Mouse (Mus musculus): Measurements from ENCODE around the gene Mab21l1. TPM values are rescaled to one million over a fixed set of nuclear protein-coding genes. Genes with fewer than 3 reads are reported as not detected.

The Mab21l1 gene
- 0.05 and 0.08 TPM in 2 replicates for polyA plus RNA-seq (2015; fragmentation: Nextera tagmentation; extraction: Ambion mirVana)

DNA sequence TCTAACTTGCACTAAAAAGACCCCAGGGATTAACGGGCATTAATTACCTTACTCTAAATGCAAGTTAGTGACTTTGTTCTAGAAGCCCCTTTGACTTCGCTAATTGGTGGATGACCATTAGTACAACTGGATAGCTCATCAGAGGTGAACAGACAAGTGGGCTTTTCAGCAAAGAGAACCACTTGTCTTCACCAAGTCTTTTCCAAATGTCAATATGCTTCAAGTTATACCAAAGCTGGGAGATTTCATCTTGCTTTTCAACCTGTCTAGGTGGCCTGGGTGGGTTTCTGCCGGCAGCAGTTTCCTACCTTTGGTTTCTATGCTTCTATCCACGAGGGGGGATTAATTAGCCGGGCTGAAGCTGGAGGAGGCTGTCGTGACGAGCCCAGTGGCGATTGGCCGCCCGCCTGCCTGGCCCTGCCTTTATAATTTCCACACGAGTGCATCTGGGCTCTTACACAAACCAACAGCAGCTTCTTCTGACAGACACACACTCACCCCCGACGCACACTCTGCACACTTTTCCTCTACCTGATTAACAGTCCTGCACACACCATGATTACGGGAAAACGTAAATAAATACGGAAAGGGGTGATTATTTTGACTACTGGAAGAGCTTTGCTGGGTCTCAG lies at the start of gene Mab21l1:
Gene Mab21l1, plus strand, starts transcription at position 455 of the 632 bp plus-strand sequence.
- no peaks in the 10 kb centered on the region for H3K9me3 ChIP-seq (replicated peaks; ENCODE audit: control insufficient read depth, low read length)
- no peak within 1 kb of the TSS for H3K9ac ChIP-seq (ENCODE audit: low read depth, low read length)
- peak within 1 kb of the TSS; percentile 42 for H3K4me2 ChIP-seq (ENCODE audit: low read depth, low read length)
- no peak within 1 kb of the TSS for H3K27ac ChIP-seq (ENCODE audit: low read length)
- H3K27me3 ChIP-seq (ENCODE audit: control insufficient read depth, insufficient read depth, low read depth, low read length) = peaks cover 71% of the 10 kb centered on the region
- H3K36me3 ChIP-seq (ENCODE audit: control insufficient read depth, insufficient read depth) = no peaks in the 10 kb centered on the region
- 4% methylated on average over 16 of the region's 16 CpGs for WGBS (ENCODE audit: insufficient replicate concordance)
- H3K4me1 ChIP-seq (ENCODE audit: control insufficient read depth, low read depth, low read length) = peaks cover 2% of the 10 kb centered on the region; the same call in 1 of the 2 replicates
- H3K4me3 ChIP-seq (ENCODE audit: low read depth, low read length) = peak within 1 kb of the TSS; percentile 37
- ATAC-seq (ENCODE audit: low read depth) = no peak

- WGBS (ENCODE audit: insufficient replicate concordance) = 68% methylated on average over 6 of the region's 6 CpGs
- Histone ChIP-seq H3K9me3 (replicated peaks; ENCODE audit: control insufficient read depth, low read length) (no peaks in the 10 kb centered on the region), H3K4me1 (ENCODE audit: control insufficient read depth, low read depth, low read length) (no peaks in the 10 kb centered on the region), H3K27me3 (ENCODE audit: control insufficient read depth, insufficient read depth, low read depth, low read length) (no peaks in the 10 kb centered on the region), H3K9ac (ENCODE audit: low read depth, low read length) (no peak overlapping the region), H3K27ac (ENCODE audit: low read length) (no peak overlapping the region), H3K4me3 (ENCODE audit: low read depth, low read length) (no peak overlapping the region), H3K36me3 (ENCODE audit: control insufficient read depth, insufficient read depth) (no peaks in the 10 kb centered on the region), H3K4me2 (ENCODE audit: low read depth, low read length) (no peak overlapping the region)
- ATAC-seq (ENCODE audit: low read depth) = no peak
Observed at GRCm38 (mm10) chr3:55733665-55734064, 48.6 kb upstream of the Mab21l1 start.

GRCm38 (mm10) chr3:55741428-55741827 lies 40.9 kb upstream of the Mab21l1 start:
- no peak for ATAC-seq (ENCODE audit: low read depth)
- Histone ChIP-seq H3K9me3 (replicated peaks; ENCODE audit: control insufficient read depth, low read length) (no peaks in the 10 kb centered on the region), H3K4me1 (ENCODE audit: control insufficient read depth, low read depth, low read length) (no peaks in the 10 kb centered on the region), H3K4me3 (ENCODE audit: low read depth, low read length) (no peak overlapping the region), H3K4me2 (ENCODE audit: low read depth, low read length) (no peak overlapping the region), H3K27ac (ENCODE audit: low read length) (no peak overlapping the region), H3K27me3 (ENCODE audit: control insufficient read depth, insufficient read depth, low read depth, low read length) (no peaks in the 10 kb centered on the region), H3K36me3 (ENCODE audit: control insufficient read depth, insufficient read depth) (no peaks in the 10 kb centered on the region), H3K9ac (ENCODE audit: low read depth, low read length) (no peak overlapping the region)
- WGBS (ENCODE audit: insufficient replicate concordance) = 65% methylated on average over 6 of the region's 6 CpGs

DNA sequence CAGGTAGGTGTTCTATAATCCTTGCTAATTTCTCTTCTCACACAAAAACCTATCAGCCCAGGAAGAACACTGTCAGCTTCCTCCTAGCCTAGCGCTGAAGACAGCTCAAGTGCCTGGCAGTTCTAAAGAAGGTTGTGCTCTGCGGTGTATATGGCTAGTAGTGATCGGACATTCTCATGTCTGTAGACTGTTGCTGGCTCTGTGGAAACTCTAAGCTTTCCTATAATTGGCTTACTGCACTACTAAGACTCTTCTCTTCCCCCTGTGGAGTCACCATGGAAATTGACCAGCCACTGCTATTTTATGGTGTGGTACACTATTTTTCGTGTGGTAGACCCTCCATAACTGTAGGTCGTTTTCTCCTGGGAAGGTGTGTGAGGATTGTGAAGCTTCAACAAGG lies 40.1 kb upstream of the Mab21l1 start:
- no peaks in the 10 kb centered on the region for H3K4me1 ChIP-seq (ENCODE audit: control insufficient read depth, low read depth, low read length)
- H3K27ac ChIP-seq (ENCODE audit: low read length) = no peak overlapping the region
- no peak overlapping the region for H3K4me2 ChIP-seq (ENCODE audit: low read depth, low read length)
- H3K36me3 ChIP-seq (ENCODE audit: control insufficient read depth, insufficient read depth) = no peaks in the 10 kb centered on the region
- ATAC-seq (ENCODE audit: low read depth) = no peak
- H3K27me3 ChIP-seq (ENCODE audit: control insufficient read depth, insufficient read depth, low read depth, low read length) = no peaks in the 10 kb centered on the region
- no peak overlapping the region for H3K4me3 ChIP-seq (ENCODE audit: low read depth, low read length)
- H3K9me3 ChIP-seq (replicated peaks; ENCODE audit: control insufficient read depth, low read length) = no peaks in the 10 kb centered on the region
- H3K9ac ChIP-seq (ENCODE audit: low read depth, low read length) = no peak overlapping the region
- 64% methylated on average over 5 of the region's 5 CpGs for WGBS (ENCODE audit: insufficient replicate concordance)

DNA sequence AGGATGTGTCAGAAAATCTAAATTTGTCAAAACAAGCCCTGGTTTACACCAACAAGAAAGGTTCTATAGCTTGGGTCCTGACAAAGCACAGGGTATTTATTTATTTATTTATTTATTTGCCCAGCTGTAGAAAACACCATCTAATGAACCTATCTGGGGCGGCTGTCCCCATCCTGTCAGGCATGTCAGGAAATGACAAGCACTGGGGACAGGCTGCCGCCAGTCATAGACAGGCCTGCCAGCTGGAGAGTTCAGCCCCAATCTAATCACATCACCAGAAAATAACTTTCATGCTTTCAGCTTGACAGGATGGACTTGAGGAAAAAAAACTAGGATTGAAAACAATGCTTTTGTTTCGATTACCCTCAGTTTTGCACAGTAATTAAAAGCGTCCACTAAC lies 39.7 kb upstream of the Mab21l1 start:
- no peak for ATAC-seq (ENCODE audit: low read depth)
- H3K36me3 ChIP-seq (ENCODE audit: control insufficient read depth, insufficient read depth) = no peaks in the 10 kb centered on the region
- H3K4me3 ChIP-seq (ENCODE audit: low read depth, low read length) = no peak overlapping the region
- no peak overlapping the region for H3K9ac ChIP-seq (ENCODE audit: low read depth, low read length)
- H3K9me3 ChIP-seq (replicated peaks; ENCODE audit: control insufficient read depth, low read length) = no peaks in the 10 kb centered on the region
- 57% methylated on average over 4 of the region's 4 CpGs for WGBS (ENCODE audit: insufficient replicate concordance)
- no peaks in the 10 kb centered on the region for H3K4me1 ChIP-seq (ENCODE audit: control insufficient read depth, low read depth, low read length)
- H3K27ac ChIP-seq (ENCODE audit: low read length) = no peak overlapping the region
- no peak overlapping the region for H3K4me2 ChIP-seq (ENCODE audit: low read depth, low read length)
- no peaks in the 10 kb centered on the region for H3K27me3 ChIP-seq (ENCODE audit: control insufficient read depth, insufficient read depth, low read depth, low read length)

GRCm38 (mm10) chr3:55743885-55744284 lies 38.4 kb upstream of the Mab21l1 start:
- ATAC-seq (ENCODE audit: low read depth) = no peak
- H3K4me1 ChIP-seq (ENCODE audit: control insufficient read depth, low read depth, low read length) = no peaks in the 10 kb centered on the region
- no peaks in the 10 kb centered on the region for H3K36me3 ChIP-seq (ENCODE audit: control insufficient read depth, insufficient read depth)
- no peak overlapping the region for H3K4me3 ChIP-seq (ENCODE audit: low read depth, low read length)
- no peak overlapping the region for H3K4me2 ChIP-seq (ENCODE audit: low read depth, low read length)
- H3K27ac ChIP-seq (ENCODE audit: low read length) = no peak overlapping the region
- WGBS (ENCODE audit: insufficient replicate concordance) = 43% methylated on average over 5 of the region's 5 CpGs
- H3K27me3 ChIP-seq (ENCODE audit: control insufficient read depth, insufficient read depth, low read depth, low read length) = no peaks in the 10 kb centered on the region
- H3K9me3 ChIP-seq (replicated peaks; ENCODE audit: control insufficient read depth, low read length) = no peaks in the 10 kb centered on the region
- H3K9ac ChIP-seq (ENCODE audit: low read depth, low read length) = no peak overlapping the region

GRCm38 (mm10) chr3:55750445-55751065 lies 31.8 kb upstream of the Mab21l1 start:
- Histone ChIP-seq H3K4me1 (ENCODE audit: control insufficient read depth, low read depth, low read length) (no peaks in the 10 kb centered on the region), H3K27ac (ENCODE audit: low read length) (no peak overlapping the region), H3K4me3 (ENCODE audit: low read depth, low read length) (no peak overlapping the region), H3K9me3 (replicated peaks; ENCODE audit: control insufficient read depth, low read length) (no peaks in the 10 kb centered on the region), H3K4me2 (ENCODE audit: low read depth, low read length) (no peak overlapping the region), H3K9ac (ENCODE audit: low read depth, low read length) (no peak overlapping the region), H3K27me3 (ENCODE audit: control insufficient read depth, insufficient read depth, low read depth, low read length) (no peaks in the 10 kb centered on the region), H3K36me3 (ENCODE audit: control insufficient read depth, insufficient read depth) (no peaks in the 10 kb centered on the region)
- ATAC-seq (ENCODE audit: low read depth) = no peak
- WGBS (ENCODE audit: insufficient replicate concordance) = 63% methylated on average over 11 of the region's 11 CpGs

GRCm38 (mm10) chr3:55751363-55751762 lies 30.9 kb upstream of the Mab21l1 start:
- WGBS (ENCODE audit: insufficient replicate concordance) = 71% methylated on average over 5 of the region's 5 CpGs
- no peaks in the 10 kb centered on the region for H3K4me1 ChIP-seq (ENCODE audit: control insufficient read depth, low read depth, low read length)
- no peak overlapping the region for H3K27ac ChIP-seq (ENCODE audit: low read length)
- no peak overlapping the region for H3K4me2 ChIP-seq (ENCODE audit: low read depth, low read length)
- no peak overlapping the region for H3K9ac ChIP-seq (ENCODE audit: low read depth, low read length)
- H3K27me3 ChIP-seq (ENCODE audit: control insufficient read depth, insufficient read depth, low read depth, low read length) = no peaks in the 10 kb centered on the region
- no peaks in the 10 kb centered on the region for H3K36me3 ChIP-seq (ENCODE audit: control insufficient read depth, insufficient read depth)
- ATAC-seq (ENCODE audit: low read depth) = no peak
- H3K9me3 ChIP-seq (replicated peaks; ENCODE audit: control insufficient read depth, low read length) = no peaks in the 10 kb centered on the region
- H3K4me3 ChIP-seq (ENCODE audit: low read depth, low read length) = no peak overlapping the region

DNA sequence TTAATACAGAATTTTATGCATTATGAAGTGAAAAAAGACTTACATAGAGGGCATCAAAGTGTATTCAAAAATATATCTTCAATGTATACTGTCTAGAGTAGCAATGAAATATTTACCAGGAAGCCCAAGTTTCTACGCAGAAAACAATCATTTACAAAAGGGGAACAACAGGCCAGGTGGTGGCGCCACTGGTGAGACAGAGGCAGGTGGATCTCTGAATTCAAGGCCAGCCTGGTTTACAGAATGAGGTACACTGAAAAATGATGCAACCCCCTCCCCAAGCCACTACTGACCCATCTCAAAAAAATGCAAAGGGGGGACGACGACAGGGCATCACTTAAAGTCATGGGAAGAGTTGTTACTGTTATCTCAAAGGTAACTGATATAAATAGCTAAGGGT lies 29.8 kb upstream of the Mab21l1 start:
- ATAC-seq (ENCODE audit: low read depth) = no peak

More for the DNA sequence above, 29.8 kb upstream of the Mab21l1 start:
- Histone ChIP-seq H3K4me2 (ENCODE audit: low read depth, low read length) (no peak overlapping the region), H3K4me3 (ENCODE audit: low read depth, low read length) (no peak overlapping the region), H3K27ac (ENCODE audit: low read length) (no peak overlapping the region), H3K36me3 (ENCODE audit: control insufficient read depth, insufficient read depth) (no peaks in the 10 kb centered on the region), H3K27me3 (ENCODE audit: control insufficient read depth, insufficient read depth, low read depth, low read length) (no peaks in the 10 kb centered on the region), H3K9ac (ENCODE audit: low read depth, low read length) (no peak overlapping the region), H3K4me1 (ENCODE audit: control insufficient read depth, low read depth, low read length) (no peaks in the 10 kb centered on the region), H3K9me3 (replicated peaks; ENCODE audit: control insufficient read depth, low read length) (no peaks in the 10 kb centered on the region)
- whole genome bisulfite sequencing (ENCODE audit: insufficient replicate concordance) = 61% methylated on average over 4 of the region's 4 CpGs

Data from liver, embryonic 16.5 days (tissue).